Mouse (Mus musculus) lung, adult 2 months (tissue): ENCODE measurements around the gene Rab19. TPM values are rescaled to one million over a fixed set of nuclear protein-coding genes. Genes with fewer than 3 reads are reported as not detected.
A peak's percentile ranks its signal among the peaks of the same experiment; 100 is the strongest.
"Not testable (repeated sequence)": the region's sequence is repeated elsewhere in the genome, so short reads cannot be mapped to it uniquely, and the experiment has no call there.

Experiments
- DNase-seq: peaks from one replicate; pipeline ENCODE4 v3.0.0; 2022
- H3K4me1 ChIP-seq: fragments of 200-500 bp; 2 replicates; pipeline ENCODE4 v1.6.1; 2011; ENCODE audit warnings: low read length; ENCODE audit not compliant: control insufficient read depth, insufficient read depth
- H3K4me3 ChIP-seq: fragments of 200-500 bp; replicated peaks from 2 replicates; pipeline ENCODE3; 2011; ENCODE audit warnings: low read depth, mild to moderate bottlenecking, control low read depth, low read length; ENCODE audit errors: extremely low read depth
- CTCF ChIP-seq: fragments of 200-500 bp; IDR thresholded peaks from 2 replicates; pipeline ENCODE4 v1.5.1; 2011; ENCODE audit warnings: mild to moderate bottlenecking, low read length, control low read depth; ENCODE audit not compliant: insufficient read depth
- POLR2A ChIP-seq: fragments of 200-500 bp; IDR thresholded peaks from 2 replicates; pipeline ENCODE4 v1.6.1; 2011; ENCODE audit warnings: low read depth, mild to moderate bottlenecking, control low read depth, low read length, borderline replicate concordance; ENCODE audit errors: extremely low read depth
- WGBS: fragments of 180-500 bp; shearing (Covaris S2); methylation state at CpG from one replicate; pipeline ENCODE4 v1.1.7; 2018; 5-methylcytosine and 5-hydroxymethylcytosine counted together
- polyA plus RNA-seq: library from polyadenylated mRNA; depleted of rRNA; stranded (reverse); fragments of >200 nt; gene quantifications from 2 replicates; pipeline ENCODE4 v1.2.3, GENCODE M21; 2012

The Rab19 gene
- polyA plus RNA-seq, 1 experiment = 5.2 TPM

DNA sequence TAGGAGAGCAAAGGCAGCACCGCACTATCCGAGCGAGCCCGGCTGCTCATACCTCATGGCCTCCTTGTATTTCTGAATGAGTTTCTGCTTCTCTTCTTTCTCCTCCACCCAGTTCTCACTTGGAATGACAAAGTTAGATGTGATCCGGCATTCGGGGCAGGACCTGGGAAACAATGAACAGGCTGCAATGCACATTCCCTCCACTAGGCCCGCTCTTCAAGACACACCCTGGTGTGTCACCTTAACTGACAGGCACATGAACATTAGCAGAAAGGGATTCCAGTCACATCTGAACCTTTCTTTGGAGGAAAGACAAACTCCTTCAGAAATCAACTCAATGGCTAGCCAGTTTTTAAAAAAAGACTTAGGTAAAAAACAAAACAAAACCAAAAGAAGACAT is 19.4 kb downstream of the Rab19 start:
- no peak overlapping the region for H3K4me3 ChIP-seq
- TF ChIP-seq CTCF (peak; percentile 76), POLR2A (no peak)
- 66% methylated on average over 7 of the region's 7 CpGs for WGBS
- H3K4me1 ChIP-seq = no peaks in the 10 kb centered on the region
- peak; percentile 34 for DNase-seq

DNA sequence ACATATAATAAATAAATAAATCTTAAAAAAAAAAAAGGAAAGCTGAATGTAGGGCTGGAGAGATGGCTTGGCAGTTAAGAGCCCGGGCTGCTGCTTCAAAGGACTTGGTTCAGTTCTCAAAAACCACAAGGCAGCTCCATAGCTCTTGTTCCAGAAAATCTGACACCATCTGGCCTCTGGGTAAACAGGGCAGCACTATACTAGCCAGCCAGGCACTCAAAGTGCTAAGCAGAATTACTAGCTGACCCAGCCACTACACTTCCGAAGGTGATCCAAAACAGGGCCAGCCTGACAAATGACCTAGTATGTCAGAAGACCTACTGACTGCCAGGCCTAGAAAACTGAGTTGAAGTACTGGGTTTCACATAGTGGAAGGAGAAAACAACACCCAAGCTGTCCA is 22.2 kb downstream of the Rab19 start:
- Histone ChIP-seq H3K4me1 (no peaks in the 10 kb centered on the region), H3K4me3 (no peak overlapping the region)
- DNase-seq = no peak
- 69% methylated on average over 2 of the region's 2 CpGs for WGBS
- TF ChIP-seq CTCF = no peak
- TF ChIP-seq POLR2A = no peak

DNA sequence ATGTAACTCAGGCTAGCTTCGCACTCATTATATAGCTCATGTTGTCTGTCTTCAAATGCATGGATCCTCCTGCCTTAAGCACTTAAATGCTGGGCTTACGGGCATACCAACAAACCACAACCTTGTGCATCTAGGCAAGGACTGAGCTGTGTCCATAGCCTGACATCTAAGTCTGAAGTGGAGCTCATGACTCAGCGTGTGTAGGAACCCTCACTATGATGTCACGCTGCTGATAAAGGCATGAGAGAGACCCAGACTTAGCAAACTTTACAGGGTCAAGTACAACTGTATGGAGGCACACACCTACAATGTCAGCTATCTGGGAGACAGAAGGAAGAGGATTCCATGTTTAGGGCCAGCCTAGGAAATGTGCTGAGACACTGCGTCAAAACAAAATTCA is 25.5 kb downstream of the Rab19 start:
- Histone ChIP-seq H3K4me1 (no peaks in the 10 kb centered on the region), H3K4me3 (no peak overlapping the region)
- WGBS = 85% methylated on average over 5 of the region's 5 CpGs
- DNase-seq = no peak
- TF ChIP-seq POLR2A = no peak
- no peak for TF ChIP-seq CTCF

DNA sequence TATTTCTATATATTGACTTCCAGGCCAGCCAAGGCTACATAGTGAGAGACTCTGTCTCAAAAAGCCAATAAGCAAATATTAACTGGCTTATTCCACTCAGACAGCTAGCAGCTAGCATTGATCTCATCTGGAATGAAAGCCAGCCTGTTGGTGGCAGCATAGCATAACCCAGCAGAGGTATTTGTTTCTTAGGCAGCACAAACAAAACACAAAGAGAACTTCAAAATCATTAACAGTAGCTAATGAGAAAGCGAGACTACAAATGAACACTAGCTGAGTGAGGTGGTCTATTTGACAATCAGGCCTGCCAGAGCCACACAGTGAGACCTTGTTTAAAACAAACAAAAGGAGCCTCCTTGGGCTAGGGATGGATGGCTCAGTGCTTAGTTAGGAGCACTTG is 33.1 kb downstream of the Rab19 start:
- H3K4me1 ChIP-seq = no peaks in the 10 kb centered on the region; the same call in 1 of the 2 replicates
- no peak overlapping the region for H3K4me3 ChIP-seq
- no peak for TF ChIP-seq CTCF
- TF ChIP-seq POLR2A = no peak
- no peak for DNase-seq
- 83% methylated on average over 1 of the region's 1 CpGs for WGBS

DNA sequence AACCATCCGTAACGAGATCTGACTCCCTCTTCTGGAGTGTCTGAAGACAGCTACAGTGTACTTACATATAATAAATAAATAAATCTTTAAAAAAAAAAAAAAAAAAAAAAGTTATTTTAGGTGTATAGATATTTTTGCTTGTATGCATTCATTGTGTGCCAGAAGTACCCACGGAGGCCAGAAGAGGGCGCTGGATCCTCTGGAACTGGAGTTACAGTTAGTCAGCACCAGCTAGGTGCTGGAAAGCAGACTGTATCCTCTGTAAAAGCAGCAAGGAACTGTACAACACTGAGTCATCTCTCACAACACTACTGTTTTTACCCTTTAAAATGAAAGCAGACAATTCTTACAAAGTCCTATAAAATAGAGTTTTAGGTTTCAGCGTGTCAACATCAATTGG is 34.8 kb downstream of the Rab19 start:
- peak; percentile 56 for DNase-seq
- Histone ChIP-seq H3K4me3 (no peak overlapping the region), H3K4me1 (no peaks in the 10 kb centered on the region; the same call in 1 of the 2 replicates)
- peak; percentile 67 for TF ChIP-seq CTCF
- no peak for TF ChIP-seq POLR2A
- WGBS = 54% methylated on average over 3 of the region's 5 CpGs

DNA sequence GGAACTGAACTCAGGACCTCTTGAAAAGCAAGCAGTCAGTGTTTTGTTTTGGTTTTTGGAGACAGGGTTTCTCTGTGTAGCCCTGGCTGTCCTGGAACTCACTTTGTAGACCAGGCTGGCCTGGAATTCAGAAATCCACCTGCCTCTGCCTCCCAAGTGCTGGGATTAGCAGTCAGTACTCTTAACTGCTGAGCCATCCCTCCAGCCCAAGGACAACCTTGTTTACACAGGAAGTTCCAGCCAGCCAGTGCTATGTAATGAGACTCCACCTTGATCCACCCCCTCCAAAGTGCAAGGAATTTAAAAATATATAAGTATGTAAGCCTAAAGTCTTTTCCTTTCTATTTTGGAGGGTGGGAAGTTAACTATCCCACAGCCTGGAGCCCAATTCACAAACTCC is 35.7 kb downstream of the Rab19 start:
- H3K4me1 ChIP-seq, DNase-seq, H3K4me3 ChIP-seq: not testable (repeated sequence)

DNA sequence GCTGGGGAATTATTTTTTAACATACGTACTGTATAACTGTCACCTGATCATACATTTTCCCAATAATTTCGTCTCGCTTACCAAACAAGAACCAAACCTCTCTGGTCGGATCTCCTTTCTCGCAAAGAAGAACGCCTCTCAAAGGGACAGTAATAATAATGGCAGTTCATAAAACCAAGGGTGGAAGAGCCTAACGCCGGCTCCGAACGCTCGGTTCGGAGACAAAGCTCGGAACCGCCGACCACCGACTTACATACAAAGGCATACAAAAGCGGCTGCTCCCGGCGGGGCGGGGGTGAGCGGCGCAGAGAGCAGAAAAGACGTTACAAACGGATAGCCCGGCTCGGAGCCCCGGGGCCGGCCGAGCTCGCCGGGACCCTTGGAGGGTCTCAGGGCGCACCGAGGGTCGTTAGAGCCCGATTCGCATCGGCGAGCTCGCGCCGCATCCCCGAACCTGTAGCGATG is 38.4 kb downstream of the Rab19 start:
- H3K4me3 ChIP-seq = peak overlapping the region; percentile 64
- DNase-seq = no peak
- WGBS = under 1% methylated on average over 43 of the region's 43 CpGs
- H3K4me1 ChIP-seq = no peaks in the 10 kb centered on the region; the same call in 1 of the 2 replicates
- TF ChIP-seq CTCF (no peak), POLR2A (no peak)

DNA sequence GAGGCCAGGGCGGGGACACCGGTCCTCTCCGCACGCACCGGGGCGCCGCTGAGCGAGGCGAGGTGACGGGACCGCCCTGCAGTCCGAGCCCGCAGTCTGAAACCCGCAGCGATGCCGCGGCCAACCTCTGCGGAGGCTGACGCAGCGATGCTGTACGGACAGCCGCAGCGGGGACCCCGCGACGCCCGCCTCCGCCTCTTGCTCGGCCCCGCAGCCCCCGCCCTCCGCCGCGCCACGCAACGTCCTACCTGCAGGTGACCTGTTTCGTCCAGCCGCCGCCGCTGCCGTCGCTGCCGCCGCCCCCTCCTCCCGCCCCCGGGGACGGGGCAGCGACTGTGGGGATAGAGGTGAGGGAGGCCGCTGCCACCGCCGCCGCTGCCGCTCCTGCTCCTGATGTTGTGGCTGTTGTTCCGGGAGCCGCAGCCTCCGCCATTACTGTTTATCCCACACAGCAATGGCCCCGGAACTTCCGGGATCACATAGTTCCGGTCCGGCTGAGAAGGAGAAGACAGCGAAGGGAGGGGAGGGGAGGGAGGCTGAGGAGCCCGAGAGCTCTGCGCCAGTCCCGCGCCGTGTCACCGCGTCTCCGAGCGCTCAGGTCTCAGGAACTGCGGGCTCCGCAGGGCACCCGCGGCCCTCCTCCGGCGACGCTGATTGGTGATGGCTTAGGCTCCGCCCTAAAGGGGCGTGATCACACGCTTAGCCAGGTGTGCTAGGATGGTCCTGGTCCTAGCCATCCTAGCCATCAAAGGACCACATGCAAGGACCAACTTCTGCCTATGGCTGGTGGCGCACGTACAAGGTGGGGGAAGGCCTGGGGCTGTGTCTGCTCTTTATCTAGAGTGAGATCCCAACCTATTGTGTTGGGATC is 39.1 kb downstream of the Rab19 start, which contains the start of gene Mkrn1:
TSS of gene Mkrn1 (minus strand) at position 612 of the 871 bp plus-strand sequence.
- H3K4me1 ChIP-seq = no peaks in the 10 kb centered on the region
- H3K4me3 ChIP-seq = peak within 1 kb of the TSS; percentile 64
- WGBS = under 1% methylated on average over 78 of the region's 82 CpGs
- DNase-seq = peak; percentile 84
- TF ChIP-seq POLR2A (peak; percentile 62; the same call in 1 of the 2 replicates), CTCF (no peak)

DNA sequence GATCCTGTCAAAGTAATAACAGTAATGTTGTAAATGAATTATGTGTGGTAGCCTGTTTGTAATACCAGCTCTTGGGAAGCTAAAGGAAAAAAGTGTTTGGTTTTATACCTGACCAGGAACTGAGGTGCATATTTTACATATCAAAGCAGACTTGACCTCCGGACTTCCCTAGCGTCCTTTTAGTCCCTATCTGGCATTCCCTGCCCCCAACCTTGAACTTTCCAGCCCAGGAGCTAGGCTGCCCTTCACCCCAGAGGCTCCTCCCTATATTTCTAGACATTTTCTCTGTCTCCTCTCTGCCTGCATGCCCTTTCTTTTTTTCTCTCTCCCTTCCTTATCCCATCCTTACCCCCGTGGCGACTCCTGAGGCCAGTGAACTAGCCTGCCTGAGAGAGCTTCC is 39.9 kb downstream of the Rab19 start:
- TF ChIP-seq CTCF (no peak), POLR2A (no peak)
- WGBS = 44% methylated on average over 4 of the region's 4 CpGs
- H3K4me3 ChIP-seq = no peak overlapping the region
- DNase-seq = no peak
- no peaks in the 10 kb centered on the region for H3K4me1 ChIP-seq

DNA sequence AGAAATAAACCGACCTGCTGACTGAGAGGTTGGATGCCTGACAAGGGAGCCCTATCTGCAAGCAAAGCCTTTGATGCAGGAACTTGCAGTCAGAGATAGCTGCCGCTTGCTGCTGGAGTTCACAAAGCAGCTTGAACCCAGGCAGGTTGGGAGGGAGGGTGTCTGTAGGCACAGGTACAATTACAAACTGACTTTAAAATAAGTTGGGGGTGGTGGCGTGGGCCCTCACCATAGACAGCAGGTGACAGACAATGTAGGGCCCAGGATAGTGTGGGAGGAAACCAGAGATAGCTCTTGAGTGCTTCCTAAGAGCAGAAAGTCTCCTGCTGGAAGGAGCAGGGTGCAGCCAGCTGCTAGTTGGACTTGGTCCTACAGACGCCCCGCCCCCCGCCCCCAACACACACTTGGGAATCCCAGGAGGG is 42.2 kb downstream of the Rab19 start:
- no peaks in the 10 kb centered on the region for H3K4me1 ChIP-seq
- TF ChIP-seq POLR2A (no peak), CTCF (no peak)
- 57% methylated on average over 6 of the region's 6 CpGs for WGBS
- no peak overlapping the region for H3K4me3 ChIP-seq
- DNase-seq = no peak
